Mouse (Mus musculus): Measurements from ENCODE around the gene Ifitm6. TPM values are rescaled to one million over a fixed set of nuclear protein-coding genes. Genes with fewer than 3 reads are reported as not detected.

The Ifitm6 gene
- polyA plus RNA-seq, 1 experiment: 3.1 TPM

DNA sequence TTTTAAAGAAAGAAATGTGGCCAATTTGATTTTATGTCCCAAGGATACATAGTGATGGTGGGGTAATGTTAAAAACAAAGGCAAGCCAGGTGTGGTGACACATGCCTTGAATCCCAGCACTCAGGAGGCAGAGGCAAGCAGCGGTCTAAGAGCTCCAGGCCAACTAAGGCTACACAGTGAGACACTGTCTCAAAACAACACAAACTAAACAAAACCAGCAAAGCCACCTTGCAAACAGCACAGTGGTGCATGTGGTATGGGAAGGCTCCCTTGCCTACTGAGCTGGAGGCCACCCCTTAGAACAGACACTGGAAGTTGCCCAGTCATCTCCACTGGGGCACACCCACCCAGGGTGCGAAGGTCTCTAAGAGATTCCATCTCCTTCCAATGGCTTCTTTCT lies 42.2 kb upstream of the Ifitm6 start:
- Histone ChIP-seq H3K27me3 (ENCODE audit: control insufficient read depth, insufficient read depth, low read length) (no peaks in the 10 kb centered on the region), H3K27ac (ENCODE audit: insufficient read depth, low read depth, low read length) (peak overlapping the region; percentile 57), H3K36me3 (ENCODE audit: control insufficient read depth, insufficient read depth, low read length) (no peaks in the 10 kb centered on the region), H3K4me1 (ENCODE audit: control insufficient read depth, insufficient read depth, insufficient read length, low read length) (peaks cover 27% of the 10 kb centered on the region), H3K4me3 (ENCODE audit: low read depth, low read length) (peak overlapping the region; percentile 77)
- no peak for TF ChIP-seq CTCF (IDR thresholded peaks at IDR 0.05; ENCODE audit: extremely low read depth, insufficient read length, insufficient replicate concordance, low read depth, low read length)
- TF ChIP-seq POLR2A (IDR thresholded peaks at IDR 0.05; ENCODE audit: low read depth, low read length): no peak
- 53% methylated on average over 2 of the region's 2 CpGs for WGBS

- Histone ChIP-seq H3K27ac (ENCODE audit: insufficient read depth, low read depth, low read length) (peak overlapping the region; percentile 21; the same call in 1 of the 2 replicates), H3K4me1 (ENCODE audit: control insufficient read depth, insufficient read depth, insufficient read length, low read length) (peaks cover 17% of the 10 kb centered on the region), H3K36me3 (ENCODE audit: control insufficient read depth, insufficient read depth, low read length) (no peaks in the 10 kb centered on the region), H3K27me3 (ENCODE audit: control insufficient read depth, insufficient read depth, low read length) (no peaks in the 10 kb centered on the region), H3K4me3 (ENCODE audit: low read depth, low read length) (no peak overlapping the region)
- no peak for TF ChIP-seq CTCF (IDR thresholded peaks at IDR 0.05; ENCODE audit: extremely low read depth, insufficient read length, insufficient replicate concordance, low read depth, low read length)
- TF ChIP-seq POLR2A (IDR thresholded peaks at IDR 0.05; ENCODE audit: low read depth, low read length): no peak
- WGBS: 85% methylated on average over 14 of the region's 14 CpGs
Measured at GRCm38 (mm10) chr7:141058601-141059341, 41.0 kb upstream of the Ifitm6 start.

DNA sequence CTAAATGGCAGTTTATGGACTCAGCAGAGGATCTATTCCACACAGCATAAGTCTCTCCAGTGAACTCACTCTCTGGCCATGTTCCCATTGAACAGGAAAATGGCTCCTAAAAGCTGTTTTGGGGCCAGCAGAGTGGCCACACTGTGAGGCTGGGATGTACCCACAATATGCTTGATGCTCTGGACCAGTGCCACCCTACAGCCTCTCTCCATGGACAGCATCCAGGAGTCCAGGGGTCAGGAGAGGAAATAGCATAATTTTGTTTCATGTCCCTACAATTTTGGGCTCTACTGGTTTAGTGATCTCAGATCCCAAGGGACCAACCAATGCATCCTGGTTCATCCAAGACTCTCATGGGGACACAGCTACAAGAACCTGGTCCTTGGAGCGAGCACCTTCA lies 39.8 kb upstream of the Ifitm6 start:
- Histone ChIP-seq H3K27me3 (ENCODE audit: control insufficient read depth, insufficient read depth, low read length) (no peaks in the 10 kb centered on the region), H3K4me3 (ENCODE audit: low read depth, low read length) (no peak overlapping the region)
- 100% methylated on average over 1 of the region's 1 CpGs for WGBS

GRCm38 (mm10) chr7:141056976-141057375 lies 39.3 kb upstream of the Ifitm6 start:
- no peak overlapping the region for H3K4me3 ChIP-seq (ENCODE audit: low read depth, low read length)
- H3K27me3 ChIP-seq (ENCODE audit: control insufficient read depth, insufficient read depth, low read length): no peaks in the 10 kb centered on the region
- TF ChIP-seq POLR2A (IDR thresholded peaks at IDR 0.05; ENCODE audit: low read depth, low read length) (no peak), CTCF (IDR thresholded peaks at IDR 0.05; ENCODE audit: extremely low read depth, insufficient read length, insufficient replicate concordance, low read depth, low read length) (no peak)
- H3K36me3 ChIP-seq (ENCODE audit: control insufficient read depth, insufficient read depth, low read length): no peaks in the 10 kb centered on the region
- 83% methylated on average over 6 of the region's 6 CpGs for WGBS
- H3K27ac ChIP-seq (ENCODE audit: insufficient read depth, low read depth, low read length): no peak overlapping the region
- H3K4me1 ChIP-seq (ENCODE audit: control insufficient read depth, insufficient read depth, insufficient read length, low read length): peaks cover 11% of the 10 kb centered on the region

More for the DNA sequence above, 39.8 kb upstream of the Ifitm6 start:
- TF ChIP-seq POLR2A (IDR thresholded peaks at IDR 0.05; ENCODE audit: low read depth, low read length) (no peak), CTCF (IDR thresholded peaks at IDR 0.05; ENCODE audit: extremely low read depth, insufficient read length, insufficient replicate concordance, low read depth, low read length) (no peak)
- H3K36me3 ChIP-seq (ENCODE audit: control insufficient read depth, insufficient read depth, low read length): no peaks in the 10 kb centered on the region
- H3K4me1 ChIP-seq (ENCODE audit: control insufficient read depth, insufficient read depth, insufficient read length, low read length): peaks cover 11% of the 10 kb centered on the region
- no peak overlapping the region for H3K27ac ChIP-seq (ENCODE audit: insufficient read depth, low read depth, low read length)

- Histone ChIP-seq H3K36me3 (ENCODE audit: control insufficient read depth, insufficient read depth, low read length) (no peaks in the 10 kb centered on the region), H3K27me3 (ENCODE audit: control insufficient read depth, insufficient read depth, low read length) (no peaks in the 10 kb centered on the region), H3K4me3 (ENCODE audit: low read depth, low read length) (no peak overlapping the region), H3K4me1 (ENCODE audit: control insufficient read depth, insufficient read depth, insufficient read length, low read length) (peaks cover 6% of the 10 kb centered on the region; the same call in 1 of the 2 replicates), H3K27ac (ENCODE audit: insufficient read depth, low read depth, low read length) (no peak overlapping the region)
- 80% methylated on average over 4 of the region's 4 CpGs for WGBS
- TF ChIP-seq CTCF (IDR thresholded peaks at IDR 0.05; ENCODE audit: extremely low read depth, insufficient read length, insufficient replicate concordance, low read depth, low read length) (no peak), POLR2A (IDR thresholded peaks at IDR 0.05; ENCODE audit: low read depth, low read length) (no peak)
Measured at GRCm38 (mm10) chr7:141055785-141056184, 38.1 kb upstream of the Ifitm6 start.

GRCm38 (mm10) chr7:141052421-141052820 lies 34.7 kb upstream of the Ifitm6 start:
- Histone ChIP-seq H3K27me3 (ENCODE audit: control insufficient read depth, insufficient read depth, low read length) (no peaks in the 10 kb centered on the region), H3K4me3 (ENCODE audit: low read depth, low read length) (no peak overlapping the region), H3K4me1 (ENCODE audit: control insufficient read depth, insufficient read depth, insufficient read length, low read length) (peaks cover 5% of the 10 kb centered on the region), H3K27ac (ENCODE audit: insufficient read depth, low read depth, low read length) (no peak overlapping the region), H3K36me3 (ENCODE audit: control insufficient read depth, insufficient read depth, low read length) (no peaks in the 10 kb centered on the region)
- no peak for TF ChIP-seq POLR2A (IDR thresholded peaks at IDR 0.05; ENCODE audit: low read depth, low read length)
- no peak for TF ChIP-seq CTCF (IDR thresholded peaks at IDR 0.05; ENCODE audit: extremely low read depth, insufficient read length, insufficient replicate concordance, low read depth, low read length)
- WGBS: 42% methylated on average over 2 of the region's 2 CpGs

DNA sequence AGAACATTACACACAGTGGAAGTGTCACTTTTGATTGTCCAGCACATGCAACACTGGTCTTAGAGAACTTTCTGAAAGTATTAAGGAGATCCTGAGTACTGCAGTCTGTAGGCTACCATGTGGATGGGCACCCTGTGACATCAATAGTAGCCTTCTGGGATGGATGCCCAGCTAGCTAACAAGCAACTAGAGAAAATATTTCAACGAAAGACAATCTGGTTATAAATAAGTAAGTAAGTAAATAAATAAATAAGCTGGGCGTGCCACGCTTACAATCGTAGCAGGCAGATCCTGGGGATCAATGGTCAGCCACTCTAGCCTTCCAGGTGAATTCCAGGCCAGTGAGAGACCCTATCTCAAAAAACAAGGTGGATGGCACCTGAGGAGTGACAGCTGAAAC lies 34.3 kb upstream of the Ifitm6 start:
- Histone ChIP-seq H3K27ac (ENCODE audit: insufficient read depth, low read depth, low read length) (no peak overlapping the region), H3K36me3 (ENCODE audit: control insufficient read depth, insufficient read depth, low read length) (no peaks in the 10 kb centered on the region), H3K4me1 (ENCODE audit: control insufficient read depth, insufficient read depth, insufficient read length, low read length) (peaks cover 8% of the 10 kb centered on the region), H3K27me3 (ENCODE audit: control insufficient read depth, insufficient read depth, low read length) (no peaks in the 10 kb centered on the region), H3K4me3 (ENCODE audit: low read depth, low read length) (no peak overlapping the region)
- TF ChIP-seq POLR2A (IDR thresholded peaks at IDR 0.05; ENCODE audit: low read depth, low read length) (no peak), CTCF (IDR thresholded peaks at IDR 0.05; ENCODE audit: extremely low read depth, insufficient read length, insufficient replicate concordance, low read depth, low read length) (no peak)
- 56% methylated on average over 4 of the region's 4 CpGs for WGBS
